Mouse (Mus musculus): ENCODE data around the gene Ccdc175. TPM values are rescaled to one million over a fixed set of nuclear protein-coding genes. Genes with fewer than 3 reads are reported as not detected.
A peak's percentile ranks its signal among the peaks of the same experiment; 100 is the strongest.

The Ccdc175 gene
- polyA plus RNA-seq, 1 experiment from 2014 or later, result 0.09 TPM

DNA sequence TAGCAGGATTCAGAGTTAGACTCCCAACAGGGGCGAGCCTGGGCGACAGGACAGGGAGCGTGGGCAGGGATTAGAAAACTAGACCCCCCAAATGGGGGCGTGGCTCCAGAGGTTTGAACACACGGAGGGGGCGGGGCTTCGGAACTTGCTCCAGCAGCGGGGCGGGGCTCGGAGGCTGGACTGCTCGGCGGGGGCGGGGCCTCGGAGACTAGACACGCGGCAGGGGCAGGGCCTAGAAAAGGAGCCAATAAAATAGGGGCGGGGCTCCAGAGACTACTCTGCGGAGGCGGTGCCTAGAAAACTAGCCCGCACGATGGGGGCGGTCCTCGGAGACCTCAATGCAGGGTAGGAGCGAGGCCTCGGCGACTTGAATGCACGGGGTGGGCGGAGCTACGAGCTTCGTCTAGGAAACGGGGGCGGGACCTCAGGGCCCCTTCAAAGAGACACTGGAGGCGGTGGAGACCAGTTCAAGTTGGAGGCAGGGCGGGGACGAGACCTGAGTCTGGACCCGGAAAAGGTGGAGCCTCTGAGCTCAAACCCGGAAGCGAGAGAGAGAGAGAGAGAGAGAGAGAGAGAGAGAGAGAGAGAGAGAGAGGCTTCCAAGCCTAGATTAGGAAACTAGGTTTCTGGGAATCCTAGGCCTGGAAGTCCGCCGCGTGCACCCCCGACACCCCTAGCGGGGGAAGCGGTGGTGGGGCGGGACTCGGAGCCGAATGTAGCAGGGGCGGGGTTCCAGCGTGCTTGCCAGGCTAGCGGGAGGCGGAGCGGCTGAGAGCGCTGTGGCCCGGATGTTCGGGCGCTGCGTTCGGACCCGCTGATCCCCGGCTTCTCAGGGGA lies 99.3 kb downstream of the Ccdc175 start, which contains the start of the genes L3hypdh and Jkamp:
Gene L3hypdh, minus strand, starts transcription at position 111 of the 837 bp plus-strand sequence.
Gene Jkamp, plus strand, starts transcription at position 261 of the 837 bp plus-strand sequence.
- peak; percentile 32 for TF ChIP-seq CTCF (IDR thresholded peaks at IDR 0.05; ENCODE audit: low read depth)
- Histone ChIP-seq H3K27me3 (ENCODE audit: insufficient read depth, low read length) (no peaks in the 10 kb centered on the region), H3K36me3 (ENCODE audit: insufficient read depth, low read length) (no peaks in the 10 kb centered on the region), H3K4me2 (ENCODE audit: low read length) (peak within 1 kb of the TSS; percentile 76), H3K4me3 (replicated peaks; ENCODE audit: low read depth, low read length) (peak within 1 kb of the TSS; percentile 65), H3K9me3 (replicated peaks; ENCODE audit: low read length) (no peaks in the 10 kb centered on the region), H3K4me1 (replicated peaks; ENCODE audit: insufficient read depth, low read length) (0 out of 2 replicates have a peak, but pooled peaks cover 15% of the 10 kb centered on the region), H3K27ac (peak within 1 kb of the TSS; percentile 98), H3K9ac (ENCODE audit: low read depth, low read length) (peak within 1 kb of the TSS; percentile 82)
- DNase-seq (ENCODE audit: low spot score) (peak; percentile 100), ATAC-seq (replicated peaks; ENCODE audit: low FRiP score, low read depth) (peak; percentile 97)
- 1% methylated on average over 58 of the region's 60 CpGs for WGBS

DNA sequence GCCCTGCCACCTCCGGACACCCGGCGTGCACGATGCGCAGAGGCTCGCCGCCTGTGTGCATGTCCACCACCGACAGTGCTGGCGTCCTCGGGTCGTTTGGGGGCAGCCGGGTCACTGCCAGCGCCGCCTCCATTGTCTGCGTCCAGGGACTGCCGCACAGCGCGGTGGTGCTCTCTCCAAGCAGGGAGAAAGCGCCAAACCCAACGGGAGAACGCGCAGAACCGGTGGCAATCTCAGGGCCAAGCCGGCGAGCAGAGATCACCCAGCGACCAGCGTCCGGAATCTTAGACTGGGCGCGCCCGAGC lies 99.9 kb downstream of the Ccdc175 start:
- ATAC-seq (replicated peaks; ENCODE audit: low FRiP score, low read depth), result peak; percentile 26; the same call in 1 of the 2 replicates
- under 1% methylated on average over 31 of the region's 31 CpGs for WGBS

GRCm38 (mm10) chr12:72084261-72085023 lies 100.4 kb downstream of the Ccdc175 start:
- Histone ChIP-seq H3K9me3 (replicated peaks; ENCODE audit: low read length) (no peaks in the 10 kb centered on the region), H3K9ac (ENCODE audit: low read depth, low read length) (peak overlapping the region; percentile 74), H3K4me3 (replicated peaks; ENCODE audit: low read depth, low read length) (peak overlapping the region; percentile 65), H3K36me3 (ENCODE audit: insufficient read depth, low read length) (no peaks in the 10 kb centered on the region), H3K4me2 (ENCODE audit: low read length) (peak overlapping the region; percentile 76), H3K4me1 (replicated peaks; ENCODE audit: insufficient read depth, low read length) (0 out of 2 replicates have a peak, but pooled peaks cover 15% of the 10 kb centered on the region), H3K27ac (peak overlapping the region; percentile 87), H3K27me3 (ENCODE audit: insufficient read depth, low read length) (no peaks in the 10 kb centered on the region)
- WGBS, result 4% methylated on average over 46 of the region's 46 CpGs
- ATAC-seq (replicated peaks; ENCODE audit: low FRiP score, low read depth) (peak; percentile 29), DNase-seq (ENCODE audit: low spot score) (peak; percentile 67)
- no peak for TF ChIP-seq CTCF (IDR thresholded peaks at IDR 0.05; ENCODE audit: low read depth)

More for the DNA sequence above, 99.9 kb downstream of the Ccdc175 start:
- no peak for DNase-seq (ENCODE audit: low spot score)
- peak overlapping the region; percentile 76 for H3K4me2 ChIP-seq (ENCODE audit: low read length)
- TF ChIP-seq CTCF (IDR thresholded peaks at IDR 0.05; ENCODE audit: low read depth), result no peak
- H3K27ac ChIP-seq, result peak overlapping the region; percentile 87
- H3K4me3 ChIP-seq (replicated peaks; ENCODE audit: low read depth, low read length), result peak overlapping the region; percentile 65
- H3K27me3 ChIP-seq (ENCODE audit: insufficient read depth, low read length), result no peaks in the 10 kb centered on the region
- H3K9me3 ChIP-seq (replicated peaks; ENCODE audit: low read length), result no peaks in the 10 kb centered on the region
- H3K36me3 ChIP-seq (ENCODE audit: insufficient read depth, low read length), result no peaks in the 10 kb centered on the region
- 0 out of 2 replicates have a peak, but pooled peaks cover 15% of the 10 kb centered on the region for H3K4me1 ChIP-seq (replicated peaks; ENCODE audit: insufficient read depth, low read length)
- peak overlapping the region; percentile 74 for H3K9ac ChIP-seq (ENCODE audit: low read depth, low read length)

- no peak for ATAC-seq (replicated peaks; ENCODE audit: low FRiP score, low read depth)
These were observed 101.6 kb downstream of the Ccdc175 start for GRCm38 (mm10) chr12:72083265-72083664.

GRCm38 (mm10) chr12:72082370-72082769 lies 102.5 kb downstream of the Ccdc175 start:
- ATAC-seq (replicated peaks; ENCODE audit: low FRiP score, low read depth), result no peak
- no peaks in the 10 kb centered on the region for H3K27me3 ChIP-seq (ENCODE audit: insufficient read depth, low read length)
- no peaks in the 10 kb centered on the region for H3K36me3 ChIP-seq (ENCODE audit: insufficient read depth, low read length)
- H3K9me3 ChIP-seq (replicated peaks; ENCODE audit: low read length), result no peaks in the 10 kb centered on the region
- H3K27ac ChIP-seq, result peak overlapping the region; percentile 3; the same call in 1 of the 2 replicates
- peak; percentile 47 for DNase-seq (ENCODE audit: low spot score)
- WGBS, result 12% methylated on average over 18 of the region's 18 CpGs
- no peak for TF ChIP-seq CTCF (IDR thresholded peaks at IDR 0.05; ENCODE audit: low read depth)
- H3K4me2 ChIP-seq (ENCODE audit: low read length), result peak overlapping the region; percentile 47
- H3K4me3 ChIP-seq (replicated peaks; ENCODE audit: low read depth, low read length), result no peak overlapping the region
- H3K9ac ChIP-seq (ENCODE audit: low read depth, low read length), result peak overlapping the region; percentile 46; the same call in 1 of the 2 replicates
- H3K4me1 ChIP-seq (replicated peaks; ENCODE audit: insufficient read depth, low read length), result 0 out of 2 replicates have a peak, but pooled peaks cover 14% of the 10 kb centered on the region

More at GRCm38 (mm10) chr12:72083265-72083664, 101.6 kb downstream of the Ccdc175 start:
- no peak for DNase-seq (ENCODE audit: low spot score)
- TF ChIP-seq CTCF (IDR thresholded peaks at IDR 0.05; ENCODE audit: low read depth), result no peak
- WGBS, result 81% methylated on average over 9 of the region's 9 CpGs
- 0 out of 2 replicates have a peak, but pooled peaks cover 15% of the 10 kb centered on the region for H3K4me1 ChIP-seq (replicated peaks; ENCODE audit: insufficient read depth, low read length)
- H3K9ac ChIP-seq (ENCODE audit: low read depth, low read length), result no peak overlapping the region
- H3K9me3 ChIP-seq (replicated peaks; ENCODE audit: low read length), result no peaks in the 10 kb centered on the region
- no peak overlapping the region for H3K4me2 ChIP-seq (ENCODE audit: low read length)
- H3K4me3 ChIP-seq (replicated peaks; ENCODE audit: low read depth, low read length), result no peak overlapping the region
- H3K27me3 ChIP-seq (ENCODE audit: insufficient read depth, low read length), result no peaks in the 10 kb centered on the region
- H3K27ac ChIP-seq, result no peak overlapping the region
- no peaks in the 10 kb centered on the region for H3K36me3 ChIP-seq (ENCODE audit: insufficient read depth, low read length)

DNA sequence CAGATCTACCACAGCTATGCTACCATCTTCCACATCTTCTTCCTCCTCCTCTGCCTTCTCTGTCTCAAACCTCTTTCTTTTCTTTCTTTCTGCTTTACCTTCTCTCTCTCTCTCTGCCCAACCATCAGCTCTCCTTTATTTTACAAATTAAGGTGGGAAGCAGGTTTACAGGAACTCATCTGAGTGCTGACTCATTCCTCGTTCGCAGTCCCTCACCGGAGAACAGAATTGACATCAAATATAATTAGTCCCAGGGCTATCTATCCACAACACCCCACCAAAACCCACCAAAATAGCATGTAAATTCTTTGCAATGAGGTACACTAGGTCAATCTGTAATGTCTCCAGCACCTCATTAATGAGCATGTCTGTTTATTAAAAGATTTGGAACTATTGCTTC lies 102.9 kb downstream of the Ccdc175 start:
- Histone ChIP-seq H3K4me3 (replicated peaks; ENCODE audit: low read depth, low read length) (no peak overlapping the region), H3K9ac (ENCODE audit: low read depth, low read length) (no peak overlapping the region), H3K4me1 (replicated peaks; ENCODE audit: insufficient read depth, low read length) (0 out of 2 replicates have a peak, but pooled peaks cover 12% of the 10 kb centered on the region), H3K27ac (peak overlapping the region; percentile 3; the same call in 1 of the 2 replicates), H3K9me3 (replicated peaks; ENCODE audit: low read length) (no peaks in the 10 kb centered on the region), H3K36me3 (ENCODE audit: insufficient read depth, low read length) (peaks cover 2% of the 10 kb centered on the region; the same call in 1 of the 2 replicates), H3K4me2 (ENCODE audit: low read length) (peak overlapping the region; percentile 47), H3K27me3 (ENCODE audit: insufficient read depth, low read length) (no peaks in the 10 kb centered on the region)
- 81% methylated on average over 3 of the region's 3 CpGs for WGBS
- ATAC-seq (replicated peaks; ENCODE audit: low FRiP score, low read depth) (no peak), DNase-seq (ENCODE audit: low spot score) (no peak)
- TF ChIP-seq CTCF (IDR thresholded peaks at IDR 0.05; ENCODE audit: low read depth), result no peak

Data from kidney, postnatal 0 days (tissue).